Comparison of ENCODE assay signal across 14 mouse cellular contexts in the genomic region with DNA sequence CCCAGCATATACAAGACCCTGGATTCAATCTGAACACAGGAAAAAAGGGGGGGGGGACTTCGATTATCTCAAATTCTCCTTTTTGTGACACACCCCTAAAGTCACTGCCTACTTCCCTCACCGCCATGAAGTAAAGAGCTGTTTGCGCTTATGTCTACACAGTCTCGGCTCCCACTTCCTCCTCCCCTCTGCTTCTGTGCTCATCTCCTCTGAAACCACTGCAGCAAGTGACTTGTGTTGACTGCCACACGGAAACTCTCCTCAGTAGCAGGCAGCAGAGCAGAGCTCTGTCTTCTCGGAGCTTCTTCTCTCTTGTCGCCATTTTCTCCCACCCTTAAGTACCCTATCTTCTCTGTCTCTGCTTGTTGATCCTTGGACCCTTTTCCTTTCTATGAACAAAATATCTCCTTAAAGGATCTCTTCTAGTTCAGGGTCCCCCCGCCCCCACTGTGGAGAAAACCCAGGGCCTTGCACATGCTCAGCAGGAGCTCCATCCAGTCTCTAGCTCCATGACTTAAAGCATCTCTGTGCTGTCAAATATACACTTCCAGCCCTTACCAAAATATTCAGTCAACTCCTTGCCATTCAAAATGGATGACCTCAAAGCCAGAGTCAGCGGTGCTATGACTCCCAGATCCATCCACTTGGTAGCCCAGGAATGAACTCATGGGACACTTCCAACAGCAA. TPM values are rescaled to one million over a fixed set of nuclear protein-coding genes. Genes with fewer than 3 reads are reported as not detected.
DNase-seq lines count a peak whose midpoint lies in the region; ATAC-seq lines count a peak whose summit lies in the region.
"Had no signal": no experiment of that assay in that cellular context is flagged by ENCODE, and none has a peak within 500 bp of the region (broad histone marks: within the 10 kb centered on the region; RNA-seq: fewer than 3 reads in every experiment).

No protein-coding gene starts in this region.

- H3K36me3 ChIP-seq in megakaryocyte, embryonic 14.5 days (replicated peaks; ENCODE audit: low read length), result no peaks in the 10 kb centered on the region
- no peaks in the 10 kb centered on the region for H3K36me3 ChIP-seq in hindbrain, embryonic 13.5 days
- H3K36me3 ChIP-seq: limb, embryonic 13.5 days had no signal

- DNase-seq in lung, postnatal 25 days (ENCODE audit: low spot score), result peak; percentile 56
- no peak for DNase-seq in lung, postnatal 14 days
- peak; percentile 66 for DNase-seq in thymus, postnatal 25 days
- no peak for DNase-seq in left cerebral cortex, postnatal 25 days (ENCODE audit: low spot score in 2 of 2)
- no peak for DNase-seq in right cerebral cortex, postnatal 14 days
- DNase-seq: cerebellum, postnatal 25 days; midbrain, embryonic 14.5 days had no signal

- H3K4me1 ChIP-seq in brown adipose tissue, adult 24 weeks (ENCODE audit: control insufficient read depth, insufficient read depth, insufficient read length, low read length), result no peaks in the 10 kb centered on the region
- H3K4me1 ChIP-seq in megakaryocyte, embryonic 14.5 days, result peaks cover 11% of the 10 kb centered on the region
- H3K4me1 ChIP-seq in hindbrain, embryonic 13.5 days (replicated peaks), result no peaks in the 10 kb centered on the region
- H3K4me1 ChIP-seq: limb, embryonic 13.5 days had no signal

- H3K9ac ChIP-seq in hindbrain, embryonic 13.5 days, result no peak overlapping the region
- H3K9ac ChIP-seq: limb, embryonic 13.5 days had no signal

- no peak for ATAC-seq in hindbrain, embryonic 13.5 days (ENCODE audit: low FRiP score)
- ATAC-seq: intestine, postnatal 0 days had no signal

- peaks cover 47% of the 10 kb centered on the region for H3K27me3 ChIP-seq in megakaryocyte, embryonic 14.5 days (replicated peaks)
- no peaks in the 10 kb centered on the region for H3K27me3 ChIP-seq in hindbrain, embryonic 13.5 days
- H3K27me3 ChIP-seq: limb, embryonic 13.5 days had no signal

- H3K4me3 ChIP-seq in brown adipose tissue, adult 24 weeks (ENCODE audit: insufficient read depth, low read depth, low read length), result no peak overlapping the region
- peak overlapping the region; percentile 29 for H3K4me3 ChIP-seq in megakaryocyte, embryonic 14.5 days (replicated peaks)
- no peak overlapping the region for H3K4me3 ChIP-seq in hindbrain, embryonic 13.5 days
- H3K4me3 ChIP-seq: limb, embryonic 13.5 days had no signal

- peaks cover 12% of the 10 kb centered on the region for H3K9me3 ChIP-seq in megakaryocyte, embryonic 14.5 days
- H3K9me3 ChIP-seq in hindbrain, embryonic 13.5 days, result no peaks in the 10 kb centered on the region

- intact Hi-C loops in left cerebral cortex, postnatal 25 days (cut with DNase I), result no loop called here

- H3K27ac ChIP-seq in brown adipose tissue, adult 24 weeks (replicated peaks; ENCODE audit: low read depth, low read length), result peak overlapping the region; percentile 40; the same call in 1 of the 2 replicates
- H3K27ac ChIP-seq in hindbrain, embryonic 13.5 days, result no peak overlapping the region
- H3K27ac ChIP-seq: limb, embryonic 13.5 days had no signal

- H3K4me2 ChIP-seq in hindbrain, embryonic 13.5 days, result no peak overlapping the region
- H3K4me2 ChIP-seq: limb, embryonic 13.5 days had no signal

- 90% methylated on average over 9 of the region's 9 CpGs for WGBS in hindbrain, embryonic 13.5 days

RNA-seq across cellular contexts. Expression of a gene that starts 6.7 kb away (rescaled TPM):
- 78.8 and 102 TPM in 2 replicates for polyA plus RNA-seq in brown adipose tissue, adult 24 weeks (2012; ENCODE audit: insufficient read depth, insufficient read length, missing spikeins)
- polyA plus RNA-seq in megakaryocyte, embryonic 14.5 days (2012; ENCODE audit: insufficient read depth, low replicate concordance), result 2.5 TPM in 1 of 2 replicates, not detected in the other
- total RNA-seq in left cerebral cortex, postnatal 25 days (2021), result 10 to 100 TPM; 16.7 to 17.3 TPM
- polyA plus RNA-seq in hindbrain, embryonic 13.5 days (2015; fragmentation: Nextera tagmentation; extraction: Ambion mirVana), result 55.4 and 63.1 TPM in 2 replicates

RNA-seq across cellular contexts. Expression of a gene that starts 10.2 kb away (rescaled TPM):
- polyA plus RNA-seq in brown adipose tissue, adult 24 weeks (2012; ENCODE audit: insufficient read depth, insufficient read length, missing spikeins), result 0.48 TPM in 1 of 2 replicates, not detected in the other
- not detected in 2 replicates for polyA plus RNA-seq in megakaryocyte, embryonic 14.5 days (2012; ENCODE audit: insufficient read depth, low replicate concordance)
- not detected for total RNA-seq in left cerebral cortex, postnatal 25 days (2021)
- 0.12 TPM in 1 of 2 replicates, not detected in the other for polyA plus RNA-seq in hindbrain, embryonic 13.5 days (2015; fragmentation: Nextera tagmentation; extraction: Ambion mirVana)
- total RNA-seq: adrenal gland, adult 18-20 months had no signal
- polyA plus RNA-seq: heart, embryonic 14.5 days; midbrain, embryonic 14.5 days had no signal

RNA-seq across cellular contexts. Expression of a gene that starts 25.4 kb away (rescaled TPM):
- 5.5 and 7.2 TPM in 2 replicates for polyA plus RNA-seq in brown adipose tissue, adult 24 weeks (2012; ENCODE audit: insufficient read depth, insufficient read length, missing spikeins)
- 10.8 and 12.0 TPM in 2 replicates for polyA plus RNA-seq in megakaryocyte, embryonic 14.5 days (2012; ENCODE audit: insufficient read depth, low replicate concordance)
- 10 to 100 TPM; 17.4 to 18.7 TPM for total RNA-seq in left cerebral cortex, postnatal 25 days (2021)
- 6.2 and 7.1 TPM in 2 replicates for polyA plus RNA-seq in hindbrain, embryonic 13.5 days (2015; fragmentation: Nextera tagmentation; extraction: Ambion mirVana)

RNA-seq across cellular contexts. Expression of a gene that starts 32.4 kb away (rescaled TPM):
- polyA plus RNA-seq in brown adipose tissue, adult 24 weeks (2012; ENCODE audit: insufficient read depth, insufficient read length, missing spikeins), result 13.5 and 20.2 TPM in 2 replicates
- 1.7 TPM in 1 of 2 replicates, not detected in the other for polyA plus RNA-seq in megakaryocyte, embryonic 14.5 days (2012; ENCODE audit: insufficient read depth, low replicate concordance)
- under 1 TPM; 0.69 to 0.80 TPM for total RNA-seq in left cerebral cortex, postnatal 25 days (2021)
- 2.7 and 3.4 TPM in 2 replicates for polyA plus RNA-seq in hindbrain, embryonic 13.5 days (2015; fragmentation: Nextera tagmentation; extraction: Ambion mirVana)

RNA-seq across cellular contexts. Expression of a gene that starts 57.5 kb away (rescaled TPM):
- 57.2 and 61.0 TPM in 2 replicates for polyA plus RNA-seq in brown adipose tissue, adult 24 weeks (2012; ENCODE audit: insufficient read depth, insufficient read length, missing spikeins)
- polyA plus RNA-seq in megakaryocyte, embryonic 14.5 days (2012; ENCODE audit: insufficient read depth, low replicate concordance), result 18.1 and 35.1 TPM in 2 replicates
- total RNA-seq in left cerebral cortex, postnatal 25 days (2021), result 100 to 1,000 TPM; 120 to 127 TPM
- 49.2 and 51.8 TPM in 2 replicates for polyA plus RNA-seq in hindbrain, embryonic 13.5 days (2015; fragmentation: Nextera tagmentation; extraction: Ambion mirVana)

Comparison
In these comparisons a context has a peak if more than half of its experiments do, and no peak if none do; other contexts are left out.
1. DNase-seq: peak in lung, postnatal 25 days (single experiment) and thymus, postnatal 25 days (single experiment); none in lung, postnatal 14 days (single experiment), left cerebral cortex, postnatal 25 days (0 of 2) and right cerebral cortex, postnatal 14 days (single experiment).
2. RNA of a gene that starts 6.7 kb away (polyA plus RNA-seq): 78.8 to 102 TPM in brown adipose tissue, adult 24 weeks and 55.4 to 63.1 TPM in hindbrain, embryonic 13.5 days; 2.5 TPM in megakaryocyte, embryonic 14.5 days; every median in the first group is over 10 times any median in the second.